ENCODE assay signal across 15 mouse cellular contexts in genomic region chr5:110595341-110595740, GRCm38 (mm10). TPM values are rescaled to one million over a fixed set of nuclear protein-coding genes. Genes with fewer than 3 reads are reported as not detected.
DNase-seq lines count a peak whose midpoint lies in the region; TF ChIP-seq lines count a peak whose summit lies in the region.
"Had no signal": no experiment of that assay in that cellular context is flagged by ENCODE, and none has a peak within 500 bp of the region (broad histone marks: within the 10 kb centered on the region; RNA-seq: fewer than 3 reads in every experiment).

No protein-coding gene starts in this region.

- H3K27me3 ChIP-seq in spleen, adult 2 months (ENCODE audit: control insufficient read depth, insufficient read depth, low read length) = no peaks in the 10 kb centered on the region

- peak; percentile 49 to 76 for DNase-seq in frontal cortex, adult 2 months (ENCODE audit: extremely low spot score in 1 of 2, low spot score in 1 of 2)
- no peak for DNase-seq in frontal cortex, postnatal 14 days (ENCODE audit: low spot score in 2 of 2)
- DNase-seq in spleen, adult 2 months (ENCODE audit: low read depth in 1 of 2, low spot score in 2 of 2) = peak in 1 of 2 experiments; percentile 31
- no peak for DNase-seq in spleen, adult 12 weeks (ENCODE audit: low spot score)
- DNase-seq in layer of hippocampus, postnatal 36 days = peak; percentile 56 to 67
- DNase-seq in kidney, postnatal 36 days = no peak
- no peak for DNase-seq in gastrocnemius, postnatal 25 days
- no peak for DNase-seq in testis, postnatal 14 days (ENCODE audit: low spot score)
- DNase-seq: cerebellum, adult 18-20 months; kidney, postnatal 4 days had no signal

- H3K4me1 ChIP-seq in spleen, adult 2 months (ENCODE audit: control insufficient read depth, insufficient read depth, insufficient read length) = no peaks in the 10 kb centered on the region
- H3K4me1 ChIP-seq: midbrain, embryonic 12.5 days had no signal

- H3K4me3 ChIP-seq in spleen, adult 2 months (ENCODE audit: extremely low read depth, insufficient read depth, insufficient read length) = no peak overlapping the region
- H3K4me3 ChIP-seq: midbrain, embryonic 12.5 days; neural tube, embryonic 12.5 days had no signal

- H3K36me3 ChIP-seq in spleen, adult 2 months (ENCODE audit: control insufficient read depth, insufficient read depth, low read length) = no peaks in the 10 kb centered on the region
- H3K36me3 ChIP-seq: G1E; midbrain, embryonic 12.5 days; neural tube, embryonic 12.5 days had no signal

- H3K27ac ChIP-seq in spleen, adult 2 months (ENCODE audit: insufficient read depth, low read length) = peak overlapping the region; percentile 46; the same call in 1 of the 2 replicates
- H3K27ac ChIP-seq: midbrain, embryonic 12.5 days; neural tube, embryonic 12.5 days had no signal

- WGBS in spleen, adult 2 months = 59% methylated on average over 10 of the region's 10 CpGs

- TF ChIP-seq POLR2A in spleen, adult 2 months (IDR thresholded peaks at IDR 0.05; ENCODE audit: low read depth, low read length) = no peak

- TF ChIP-seq CTCF in spleen, adult 2 months (IDR thresholded peaks at IDR 0.05; ENCODE audit: extremely low read depth, insufficient read depth, insufficient read length, insufficient replicate concordance) = no peak

RNA-seq across cellular contexts. Expression of gene Galnt9, which starts 51.2 kb away (rescaled TPM):
- 43.8 and 52.2 TPM in 2 replicates for polyA plus RNA-seq in frontal cortex, adult 2 months (2012; rRNA removed)
- polyA plus RNA-seq in spleen, adult 2 months (2012; rRNA removed) = 1.3 TPM in 2 replicates
- total RNA-seq in layer of hippocampus, postnatal 36 days (2021) = 100 to 1,000 TPM; 105 to 109 TPM
- not detected for total RNA-seq in gastrocnemius, postnatal 25 days (2021)
- total RNA-seq: heart, postnatal 25 days; liver, adult 2 months had no signal
- polyA plus RNA-seq: G1E had no signal

RNA-seq across cellular contexts. Expression of gene Noc4l, which starts 57.9 kb away (rescaled TPM):
- polyA plus RNA-seq in frontal cortex, adult 2 months (2012; rRNA removed) = 41.5 and 41.9 TPM in 2 replicates
- 57.6 and 82.0 TPM in 2 replicates for polyA plus RNA-seq in spleen, adult 2 months (2012; rRNA removed)
- total RNA-seq in layer of hippocampus, postnatal 36 days (2021) = 10 to 100 TPM; 20.0 to 24.7 TPM
- 10 to 100 TPM; 12.0 to 12.8 TPM for total RNA-seq in gastrocnemius, postnatal 25 days (2021)

RNA-seq across cellular contexts. Expression of gene Ddx51, which starts 57.9 kb away (rescaled TPM):
- 17.9 and 23.1 TPM in 2 replicates for polyA plus RNA-seq in frontal cortex, adult 2 months (2012; rRNA removed)
- 18.2 and 20.4 TPM in 2 replicates for polyA plus RNA-seq in spleen, adult 2 months (2012; rRNA removed)
- 10 to 100 TPM; 26.0 to 28.8 TPM for total RNA-seq in layer of hippocampus, postnatal 36 days (2021)
- total RNA-seq in gastrocnemius, postnatal 25 days (2021) = 1 to 10 TPM; 6.4 to 7.7 TPM

Comparison
In these comparisons a context has a peak if more than half of its experiments do, and no peak if none do; other contexts are left out.
1. DNase-seq: peak in frontal cortex, adult 2 months (2 of 2) and layer of hippocampus, postnatal 36 days (2 of 2); none in frontal cortex, postnatal 14 days (0 of 2), spleen, adult 12 weeks (single experiment), kidney, postnatal 36 days (0 of 2), gastrocnemius, postnatal 25 days (single experiment) and testis, postnatal 14 days (single experiment).
2. RNA of gene Galnt9, which starts 51.2 kb away (total RNA-seq): 105 to 109 TPM in layer of hippocampus, postnatal 36 days; not detected in gastrocnemius, postnatal 25 days; every median in the first group is over 100 times any median in the second.